Mouse (Mus musculus) small intestine, adult 10 weeks (tissue): ENCODE data around the gene Crp. TPM values are rescaled to one million over a fixed set of nuclear protein-coding genes. Genes with fewer than 3 reads are reported as not detected.

Experiments used
- polyA plus RNA-seq: library from polyadenylated mRNA; stranded (reverse); fragments of 350-450 nt; fragmentation: Illumina TruSeq; extraction: RNeasy Lipid Tissue Mini Kit (QIAGEN cat#74804); gene quantifications from one replicate; pipeline ENCODE4 v1.2.3, GENCODE M21; 2014; ENCODE audit warnings: low replicate concordance

The Crp gene
- 4.2 TPM for polyA plus RNA-seq

GRCm38 (mm10) chr1:172697844-172698243 lies at the start of gene Crp:
TSS of gene Crp (plus strand) at chr1:172698055.

Other genes with a start within 250 kb of the Crp start
- gene Slamf9, start 222.7 kb upstream of the Crp start, polyA plus RNA-seq = 0.67 TPM
- gene Igsf9, start 216.3 kb upstream of the Crp start, polyA plus RNA-seq = 3.3 TPM
- gene Tagln2, start 198.0 kb upstream of the Crp start, polyA plus RNA-seq = 38.2 TPM
- gene Cfap45, start 177.3 kb upstream of the Crp start, polyA plus RNA-seq = not detected
- not detected for gene Vsig8, start 142.1 kb upstream of the Crp start, polyA plus RNA-seq
- gene Slamf8, start 107.5 kb upstream of the Crp start, polyA plus RNA-seq = 2.0 TPM
- gene Fcrl6, start 95.5 kb upstream of the Crp start, polyA plus RNA-seq = not detected
- 2.3 TPM for gene Dusp23, start 65.1 kb upstream of the Crp start, polyA plus RNA-seq
- gene Apcs, start 197.0 kb downstream of the Crp start, polyA plus RNA-seq = not detected